Mouse (Mus musculus) left cerebral cortex, postnatal 36 days (tissue): ENCODE data around the gene Caly. TPM values are rescaled to one million over a fixed set of nuclear protein-coding genes. Genes with fewer than 3 reads are reported as not detected.
A peak's percentile ranks its signal among the peaks of the same experiment; 100 is the strongest.

Experiments
- DNase-seq, 2 experiments: peaks; one replicate each; pipeline ENCODE4 v3.0.0; 2021 to 2022; ENCODE audit warnings: low spot score in 2 of 2, mixed read lengths in 1 of 2
- intact Hi-C: fragments of 180-260 bp; cut with DNase I; formaldehyde crosslinking; loops from one replicate; pipeline ENCODE4 v1.15.1; 2025
- total RNA-seq, 2 experiments: library from RNA; stranded (reverse); gene quantifications; 2 replicates each; pipeline ENCODE4 v1.2.3; 2021

Caly gene
- total RNA-seq, 2 experiments from 2014 or later: 191 TPM

DNA sequence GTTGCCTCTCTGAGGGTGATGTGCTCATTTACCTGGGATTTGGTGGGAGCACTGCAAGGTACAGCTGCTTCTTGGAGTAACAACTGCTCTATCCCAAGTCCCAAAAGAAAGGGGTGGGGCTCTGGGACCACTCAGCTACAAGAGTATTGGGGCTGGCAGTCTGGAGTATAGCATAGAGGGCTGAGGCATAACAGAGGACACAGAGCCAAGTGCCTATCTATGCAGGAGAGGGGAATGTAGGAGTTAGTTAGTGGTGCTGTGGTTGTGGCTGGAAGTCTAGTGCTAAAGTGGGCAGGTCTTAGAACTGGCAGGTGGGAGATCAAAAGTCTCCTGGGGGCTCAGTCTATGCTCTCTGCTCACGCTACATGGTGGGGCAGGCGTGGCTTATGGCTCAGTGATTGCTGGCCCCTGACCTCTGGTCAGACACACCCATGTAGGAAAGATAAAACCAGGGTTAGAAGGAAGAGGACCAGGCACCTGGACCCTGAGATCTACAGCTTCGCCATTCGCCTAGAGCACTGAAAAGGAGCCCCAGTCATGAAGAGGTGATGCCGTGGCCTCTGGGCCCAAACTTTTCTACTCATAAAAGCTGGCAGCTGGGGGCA, 10.7 kb upstream of the Caly start, which contains the start of gene Prap1:
TSS of gene Prap1 (plus strand) at position 472 of the 605 bp plus-strand sequence.
- intact Hi-C loops: no loop called here
- no peak for DNase-seq

- no peak for DNase-seq
- intact Hi-C loops: no loop called here
Measured at GRCm38 (mm10) chr7:140090601-140091000, 8.3 kb upstream of the Caly start.

DNA sequence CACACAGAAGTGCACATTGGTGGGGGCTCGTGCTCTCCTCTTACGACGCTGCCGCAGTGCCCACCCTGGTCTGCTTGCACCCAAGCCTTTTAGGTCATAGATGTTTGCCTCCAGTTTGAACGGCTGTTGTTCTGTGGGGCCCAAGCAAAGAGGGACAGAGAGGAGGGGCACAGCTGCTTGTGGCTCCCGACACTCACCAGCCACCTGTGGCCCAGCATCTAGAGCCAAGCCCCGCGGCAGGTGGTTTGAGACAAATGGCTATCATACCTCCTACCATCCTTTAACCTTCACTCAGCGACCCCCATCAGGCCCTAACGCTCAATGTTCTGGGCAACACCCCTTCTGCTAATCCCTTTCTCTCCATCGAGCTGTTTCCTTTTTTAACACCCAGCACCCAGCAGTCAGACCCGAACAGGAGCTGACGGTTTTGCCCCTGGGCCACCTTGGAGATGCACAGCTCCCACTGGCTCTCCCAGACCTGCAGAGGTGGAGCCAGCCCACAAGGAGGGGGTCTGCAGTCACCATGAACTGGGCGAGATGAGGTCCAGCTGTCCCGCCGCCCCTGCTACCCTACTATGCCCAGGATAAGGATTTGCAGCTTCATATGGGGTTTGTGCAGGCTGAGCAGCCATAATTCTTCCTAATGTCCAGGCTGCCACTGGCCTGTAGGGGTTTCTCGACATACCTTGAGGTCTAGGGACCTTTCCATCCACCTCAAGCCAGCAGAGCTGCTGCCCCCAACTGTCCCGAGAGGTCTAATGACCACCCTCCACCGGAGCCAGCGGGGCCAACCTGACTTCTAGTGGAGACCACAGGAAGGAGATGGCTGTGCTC, 723 bp downstream of the Caly start:
- peak; percentile 65 to 73 for DNase-seq
- intact Hi-C loops: loop anchor here (2.0 to 5.0 kb wide), 2 partner anchors 21 to 36 kb away; partner anchors contain the start of genes Echs1, Fuom and Paox

GRCm38 (mm10) chr7:140080503-140081156, 1.7 kb downstream of the Caly start:
- intact Hi-C loops: loop anchor here (2.0 to 5.0 kb wide), 2 partner anchors 22 to 37 kb away; partner anchors contain the start of genes Echs1, Fuom and Paox
- peak; percentile 90 to 92 for DNase-seq

DNA sequence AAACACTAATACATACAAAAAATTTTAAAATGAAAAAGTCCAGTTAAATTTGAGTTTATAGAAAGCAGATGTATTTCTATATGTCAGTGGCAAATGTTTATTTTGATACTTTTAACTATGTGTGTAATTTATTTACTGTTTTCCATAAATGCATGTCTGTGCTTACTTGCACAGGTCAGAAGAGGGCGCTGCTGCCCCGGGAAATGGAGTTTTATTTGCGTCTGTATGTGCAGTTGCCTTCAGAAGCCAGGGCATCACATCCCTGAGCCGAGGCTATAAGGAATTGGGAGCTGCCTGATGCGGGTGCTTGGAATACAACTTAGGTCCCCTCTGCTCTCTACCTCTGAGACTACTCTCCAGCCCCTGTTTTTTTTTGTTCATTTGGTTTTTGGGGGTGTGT, 3.6 kb downstream of the Caly start:
- peak; percentile 56 to 67 for DNase-seq
- intact Hi-C loops: loop anchor here (2.0 kb wide), 2 partner anchors 62 to 750 kb away; no protein-coding TSS in a partner anchor

- intact Hi-C loops: loop anchor here (2.0 kb wide), 2 partner anchors 63 to 751 kb away; no protein-coding TSS in a partner anchor
Measured at GRCm38 (mm10) chr7:140077698-140078097, 4.7 kb downstream of the Caly start.

DNA sequence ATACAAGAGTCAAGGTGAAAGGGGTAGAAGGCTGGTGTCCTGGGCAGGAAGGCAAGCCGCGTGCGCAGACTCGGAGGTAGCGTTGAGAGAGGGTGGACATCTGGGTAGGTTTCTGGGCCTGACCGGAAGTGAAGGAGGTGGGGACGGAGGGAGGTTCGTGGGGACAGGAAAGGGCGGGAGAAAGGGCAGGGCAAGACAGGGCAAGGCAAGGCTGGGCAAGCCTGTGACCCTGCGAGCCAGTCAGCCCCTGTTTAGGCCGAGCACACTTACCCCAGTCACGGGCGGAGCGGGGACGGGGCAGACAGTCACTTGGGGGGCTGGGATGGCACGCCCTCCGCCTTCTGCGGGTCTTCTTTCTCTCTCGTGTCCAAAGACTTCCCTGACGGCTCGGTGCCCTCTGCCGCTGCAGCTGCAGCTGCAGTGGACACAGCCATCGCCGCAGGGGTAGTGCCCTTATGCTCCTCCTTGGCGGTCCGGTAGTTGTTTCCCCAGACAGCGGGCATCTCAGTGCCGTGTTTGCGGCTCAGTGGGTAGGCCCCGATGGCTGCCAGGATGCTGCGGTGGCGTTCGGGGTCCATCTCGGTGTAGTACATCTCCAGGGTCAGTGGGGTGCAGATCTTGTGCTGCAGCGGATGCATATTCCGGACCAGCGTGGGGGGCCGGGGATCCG, 12.2 kb downstream of the Caly start:
- DNase-seq: no peak
- intact Hi-C loops: no loop called here

More at GRCm38 (mm10) chr7:140077698-140078097, 4.7 kb downstream of the Caly start:
- DNase-seq: no peak

DNA sequence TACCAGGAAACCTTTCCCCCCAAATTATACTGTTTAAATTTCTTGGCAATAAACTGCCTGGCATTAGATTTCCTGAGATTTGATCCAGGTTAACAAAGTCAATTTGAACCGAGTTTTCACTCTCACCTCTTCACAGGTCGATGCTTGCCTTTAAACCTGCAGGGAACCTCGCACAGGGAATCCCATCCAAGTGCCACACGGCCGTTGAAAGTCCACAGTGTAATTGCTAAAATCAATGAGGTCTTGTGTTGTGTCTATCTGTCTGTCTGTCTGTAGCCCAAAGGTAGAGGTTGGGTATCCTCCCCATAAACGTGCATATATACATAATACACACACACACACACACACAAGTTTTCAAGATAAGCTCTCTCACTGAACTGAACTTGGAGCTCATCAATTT, 15.0 kb downstream of the Caly start:
- intact Hi-C loops: loop anchor here (10.0 kb wide), 1 partner anchor 423 kb away; no protein-coding TSS in a partner anchor
- no peak for DNase-seq

- intact Hi-C loops: loop anchor here (1.0 to 10.0 kb wide), 2 partner anchors 94 to 418 kb away; no protein-coding TSS in a partner anchor
- DNase-seq: peak; percentile 47 to 66
Measured at GRCm38 (mm10) chr7:140063092-140063491, 19.3 kb downstream of the Caly start.

DNA sequence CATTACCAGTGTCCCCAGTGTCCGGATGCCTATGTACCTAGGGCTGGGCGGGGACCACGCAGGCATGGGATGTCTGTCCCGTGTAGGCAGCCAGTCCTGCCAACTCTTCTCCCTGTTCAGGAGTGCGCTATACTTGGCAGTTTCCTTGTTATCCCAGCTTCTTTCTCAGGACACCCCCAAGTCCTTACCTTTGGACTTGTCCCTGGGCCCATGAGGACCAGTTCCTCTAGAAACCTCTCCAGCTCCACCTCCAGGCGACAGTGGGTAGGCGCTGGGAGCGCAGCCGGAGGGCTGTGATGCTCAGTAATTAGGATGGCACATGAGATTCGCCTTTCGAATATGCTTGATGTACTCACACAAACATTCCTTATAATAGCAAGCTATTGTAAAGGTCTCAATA, 20.0 kb downstream of the Caly start:
- intact Hi-C loops: loop anchor here (10.0 kb wide), 1 partner anchor 418 kb away; no protein-coding TSS in a partner anchor
- no peak for DNase-seq

DNA sequence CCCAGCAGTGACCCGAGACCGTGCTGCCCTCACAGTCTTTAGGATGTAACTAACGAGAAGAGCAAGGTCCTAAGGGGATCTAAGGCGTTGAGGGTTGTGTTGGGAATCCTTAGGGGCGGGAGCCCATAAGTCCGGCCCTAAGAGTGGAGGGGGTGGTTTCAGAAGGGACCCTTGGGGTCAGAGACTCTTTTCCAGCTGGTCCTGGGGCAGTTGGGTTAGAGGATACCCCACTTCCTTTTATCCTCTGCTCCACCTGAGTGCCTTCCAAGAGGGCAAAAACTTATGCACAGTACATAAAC, 20.6 kb downstream of the Caly start:
- intact Hi-C loops: loop anchor here (10.0 kb wide), 1 partner anchor 417 kb away; no protein-coding TSS in a partner anchor
- no peak for DNase-seq

DNA sequence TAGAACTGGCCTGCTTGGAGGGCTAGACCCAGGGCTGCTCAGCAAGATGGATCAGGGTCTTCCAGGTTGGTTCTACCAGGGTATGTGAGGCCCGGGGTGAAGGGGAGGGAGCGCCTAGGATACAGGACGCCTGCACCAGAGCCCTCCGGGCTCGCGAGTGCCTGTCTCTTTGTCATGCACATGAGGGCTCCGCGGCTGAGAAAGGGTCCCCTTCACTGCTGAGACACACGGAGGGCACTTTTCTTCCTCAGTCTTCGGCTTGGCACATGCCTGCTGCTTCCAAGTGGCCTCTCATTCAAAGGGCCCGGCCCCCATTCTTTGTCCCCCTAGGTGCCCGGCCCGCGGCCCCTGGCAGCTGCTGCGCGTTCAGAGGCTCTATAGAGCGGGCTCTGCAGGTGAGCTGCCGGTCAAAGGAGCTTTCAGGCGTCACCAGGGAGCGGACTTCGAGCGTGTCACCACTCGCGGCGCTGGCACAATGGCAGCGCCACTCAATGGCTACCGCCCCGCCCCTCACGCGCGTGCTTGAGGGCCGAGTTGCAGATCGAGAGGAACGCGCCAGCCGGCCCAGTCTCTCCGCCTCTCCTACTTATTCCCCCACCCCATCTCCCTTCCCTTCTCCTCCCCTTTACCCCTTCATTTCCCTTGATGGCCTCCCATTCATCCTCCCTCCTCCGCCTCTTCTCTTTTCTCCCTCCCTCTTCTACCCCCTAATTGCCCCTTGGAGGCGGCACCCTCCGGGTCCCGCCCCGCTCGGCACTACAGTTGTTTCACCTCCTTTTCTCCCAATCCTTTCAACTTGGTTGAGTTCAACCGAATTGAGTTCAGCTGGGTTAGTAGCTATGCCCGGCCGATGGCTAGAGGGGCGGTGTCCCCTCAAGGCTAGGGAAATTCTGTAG, 21.2 kb downstream of the Caly start:
- DNase-seq: no peak
- intact Hi-C loops: loop anchor here (10.0 kb wide), 1 partner anchor 416 kb away; no protein-coding TSS in a partner anchor

GRCm38 (mm10) chr7:140059601-140060000, 22.7 kb downstream of the Caly start:
- intact Hi-C loops: no loop called here

GRCm38 (mm10) chr7:140058528-140058927, 23.8 kb downstream of the Caly start:
- no peak for DNase-seq
- intact Hi-C loops: no loop called here

More at GRCm38 (mm10) chr7:140059601-140060000, 22.7 kb downstream of the Caly start:
- no peak for DNase-seq

- intact Hi-C loops: no loop called here
- no peak for DNase-seq
Measured at GRCm38 (mm10) chr7:140057413-140058407, 24.6 kb downstream of the Caly start.

DNA sequence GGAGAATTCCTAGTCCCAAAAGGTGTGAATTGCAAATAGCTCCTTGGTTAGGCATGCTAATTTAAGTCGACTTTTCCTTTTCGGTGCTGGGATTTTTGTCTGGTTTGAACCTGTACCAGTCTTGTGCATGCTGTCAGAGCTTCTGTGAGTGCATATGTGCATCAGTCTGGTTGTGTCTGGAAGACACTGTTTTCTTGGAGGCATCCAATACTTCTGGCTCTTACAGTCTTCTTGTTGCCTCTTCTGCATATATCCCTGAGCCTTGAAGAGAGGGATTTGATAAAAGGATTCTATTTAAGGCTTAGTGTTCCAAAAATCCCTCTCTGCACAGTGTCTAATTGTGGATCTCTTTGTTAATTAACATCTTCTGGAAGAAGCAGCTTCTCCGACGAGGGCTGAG, 28.2 kb downstream of the Caly start:
- intact Hi-C loops: no loop called here
- DNase-seq: no peak

DNA sequence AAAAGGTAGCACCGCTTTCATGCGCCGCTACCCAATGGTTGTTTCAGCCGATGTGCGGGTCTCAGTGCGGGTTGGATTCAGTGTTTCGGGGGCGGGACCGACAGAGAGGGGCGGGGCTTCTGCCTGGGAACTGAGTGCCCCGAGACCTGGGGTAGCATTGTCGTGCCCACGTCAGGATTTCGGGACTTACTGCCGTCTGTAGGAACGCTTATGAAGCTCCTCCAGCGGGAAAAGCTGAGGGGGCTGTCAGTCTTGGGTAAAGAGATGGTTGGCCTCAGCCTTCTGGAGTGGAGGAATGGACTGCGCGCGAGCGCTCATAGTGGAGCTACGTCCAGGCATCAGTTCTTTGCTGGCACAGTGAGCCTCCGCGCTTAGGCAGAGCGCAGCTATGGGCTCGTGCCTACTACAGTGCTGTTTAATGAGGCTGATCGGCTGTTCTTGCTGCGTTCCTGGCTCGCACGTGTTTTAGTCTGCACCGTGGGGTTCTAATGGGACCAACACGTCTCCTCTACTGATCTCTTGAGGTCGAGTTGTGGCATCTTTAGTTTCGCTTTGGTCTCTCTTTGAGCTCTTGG, 33.1 kb downstream of the Caly start:
- no peak for DNase-seq
- intact Hi-C loops: no loop called here
